Mouse (Mus musculus): ENCODE results near the gene Tgfbr1. TPM values are rescaled to one million over a fixed set of nuclear protein-coding genes. Genes with fewer than 3 reads are reported as not detected.

Tgfbr1 gene
- total RNA-seq, 1 experiment = 31.7 TPM

- Histone ChIP-seq H3K4me3 (ENCODE audit: insufficient read depth in 1 of 2, low read depth in 1 of 2, low read length in 2 of 2, poor library complexity in 1 of 2, severe bottlenecking in 1 of 2) (peak overlapping the region in 1 of 2 experiments; percentile 89; a peak in 1 of 4 replicates), H3K9me3 (ENCODE audit: control insufficient read depth, insufficient read depth, low read depth, low read length) (no peaks in the 10 kb centered on the region), H3K4me1 (ENCODE audit: control insufficient read depth in 2 of 2, insufficient read depth in 2 of 2, low read length in 2 of 2, poor library complexity in 1 of 2) (peaks cover 0 to 2% of the 10 kb centered on the region in 2 experiments; a peak in 1 of 4 replicates), H3K27ac (ENCODE audit: insufficient read depth, low read depth, low read length, poor library complexity, severe bottlenecking) (no peak overlapping the region), H3K36me3 (ENCODE audit: control insufficient read depth, insufficient read depth, low read length, poor library complexity, severe bottlenecking) (no peaks in the 10 kb centered on the region), H3K9ac (ENCODE audit: insufficient read depth, low read depth, low read length, poor library complexity, severe bottlenecking) (no peak overlapping the region)
- DNase-seq (ENCODE audit: low read depth, low spot score) = no peak
- TF ChIP-seq ZNF384 (IDR thresholded peaks at IDR 0.05; ENCODE audit: low read depth, low read length) (no peak), MAFK (IDR thresholded peaks at IDR 0.05; ENCODE audit: insufficient read depth, low read depth, low read length) (no peak), CHD2 (IDR thresholded peaks at IDR 0.05; ENCODE audit: low read depth, low read length) (no peak), HCFC1 (IDR thresholded peaks at IDR 0.05; ENCODE audit: borderline replicate concordance, insufficient read depth, low read length) (no peak), ZC3H11A (IDR thresholded peaks at IDR 0.05; ENCODE audit: borderline replicate concordance, low read depth, low read length) (no peak)
- in situ Hi-C loops (cut with MboI; ENCODE audit: low sequenced_read_pairs in 2 of 2, unreplicated experiment in 2 of 2) = no loop called here
Observed at GRCm38 (mm10) chr4:47354304-47354703, 1.3 kb downstream of the Tgfbr1 start.

- TF ChIP-seq CHD2 (IDR thresholded peaks at IDR 0.05; ENCODE audit: low read depth, low read length) = no peak
- TF ChIP-seq ZNF384 (IDR thresholded peaks at IDR 0.05; ENCODE audit: low read depth, low read length) = no peak
- TF ChIP-seq HCFC1 (IDR thresholded peaks at IDR 0.05; ENCODE audit: borderline replicate concordance, insufficient read depth, low read length) = no peak
- in situ Hi-C loops (cut with MboI; ENCODE audit: low sequenced_read_pairs in 2 of 2, unreplicated experiment in 2 of 2) = no loop called here
- no peak for DNase-seq (ENCODE audit: low read depth, low spot score)
- H3K4me3 ChIP-seq (ENCODE audit: insufficient read depth in 1 of 2, low read depth in 1 of 2, low read length in 2 of 2, poor library complexity in 1 of 2, severe bottlenecking in 1 of 2) = no peak overlapping the region
- no peak overlapping the region for H3K9ac ChIP-seq (ENCODE audit: insufficient read depth, low read depth, low read length, poor library complexity, severe bottlenecking)
- H3K4me1 ChIP-seq (ENCODE audit: control insufficient read depth in 2 of 2, insufficient read depth in 2 of 2, low read length in 2 of 2, poor library complexity in 1 of 2) = no peaks in the 10 kb centered on the region
- H3K36me3 ChIP-seq (ENCODE audit: control insufficient read depth, insufficient read depth, low read length, poor library complexity, severe bottlenecking) = no peaks in the 10 kb centered on the region
- H3K27ac ChIP-seq (ENCODE audit: insufficient read depth, low read depth, low read length, poor library complexity, severe bottlenecking) = no peak overlapping the region
- no peaks in the 10 kb centered on the region for H3K9me3 ChIP-seq (ENCODE audit: control insufficient read depth, insufficient read depth, low read depth, low read length)
Observed at GRCm38 (mm10) chr4:47362662-47363061, 9.6 kb downstream of the Tgfbr1 start.

GRCm38 (mm10) chr4:47363134-47363533 is 10.1 kb downstream of the Tgfbr1 start:
- Histone ChIP-seq H3K27ac (ENCODE audit: insufficient read depth, low read depth, low read length, poor library complexity, severe bottlenecking) (no peak overlapping the region), H3K4me1 (ENCODE audit: control insufficient read depth in 2 of 2, insufficient read depth in 2 of 2, low read length in 2 of 2, poor library complexity in 1 of 2) (no peaks in the 10 kb centered on the region), H3K9ac (ENCODE audit: insufficient read depth, low read depth, low read length, poor library complexity, severe bottlenecking) (no peak overlapping the region), H3K9me3 (ENCODE audit: control insufficient read depth, insufficient read depth, low read depth, low read length) (no peaks in the 10 kb centered on the region), H3K36me3 (ENCODE audit: control insufficient read depth, insufficient read depth, low read length, poor library complexity, severe bottlenecking) (no peaks in the 10 kb centered on the region), H3K4me3 (ENCODE audit: insufficient read depth in 1 of 2, low read depth in 1 of 2, low read length in 2 of 2, poor library complexity in 1 of 2, severe bottlenecking in 1 of 2) (no peak overlapping the region)
- in situ Hi-C loops (cut with MboI; ENCODE audit: low sequenced_read_pairs in 2 of 2, unreplicated experiment in 2 of 2) = no loop called here
- TF ChIP-seq HCFC1 (IDR thresholded peaks at IDR 0.05; ENCODE audit: borderline replicate concordance, insufficient read depth, low read length) (no peak), ZC3H11A (IDR thresholded peaks at IDR 0.05; ENCODE audit: borderline replicate concordance, low read depth, low read length) (no peak), MAFK (IDR thresholded peaks at IDR 0.05; ENCODE audit: insufficient read depth, low read depth, low read length) (no peak), ZNF384 (IDR thresholded peaks at IDR 0.05; ENCODE audit: low read depth, low read length) (no peak), CHD2 (IDR thresholded peaks at IDR 0.05; ENCODE audit: low read depth, low read length) (no peak)
- DNase-seq (ENCODE audit: low read depth, low spot score) = no peak

GRCm38 (mm10) chr4:47368717-47369116 is 15.7 kb downstream of the Tgfbr1 start:
- TF ChIP-seq MAFK (IDR thresholded peaks at IDR 0.05; ENCODE audit: insufficient read depth, low read depth, low read length) = no peak
- no peak for TF ChIP-seq ZNF384 (IDR thresholded peaks at IDR 0.05; ENCODE audit: low read depth, low read length)
- TF ChIP-seq ZC3H11A (IDR thresholded peaks at IDR 0.05; ENCODE audit: borderline replicate concordance, low read depth, low read length) = no peak
- TF ChIP-seq HCFC1 (IDR thresholded peaks at IDR 0.05; ENCODE audit: borderline replicate concordance, insufficient read depth, low read length) = no peak
- TF ChIP-seq CHD2 (IDR thresholded peaks at IDR 0.05; ENCODE audit: low read depth, low read length) = no peak
- Histone ChIP-seq H3K36me3 (ENCODE audit: control insufficient read depth, insufficient read depth, low read length, poor library complexity, severe bottlenecking) (no peaks in the 10 kb centered on the region), H3K27ac (ENCODE audit: insufficient read depth, low read depth, low read length, poor library complexity, severe bottlenecking) (no peak overlapping the region), H3K9me3 (ENCODE audit: control insufficient read depth, insufficient read depth, low read depth, low read length) (no peaks in the 10 kb centered on the region), H3K4me1 (ENCODE audit: control insufficient read depth in 2 of 2, insufficient read depth in 2 of 2, low read length in 2 of 2, poor library complexity in 1 of 2) (no peaks in the 10 kb centered on the region), H3K4me3 (ENCODE audit: insufficient read depth in 1 of 2, low read depth in 1 of 2, low read length in 2 of 2, poor library complexity in 1 of 2, severe bottlenecking in 1 of 2) (no peak overlapping the region), H3K9ac (ENCODE audit: insufficient read depth, low read depth, low read length, poor library complexity, severe bottlenecking) (no peak overlapping the region)
- no peak for DNase-seq (ENCODE audit: low read depth, low spot score)
- in situ Hi-C loops (cut with MboI; ENCODE audit: low sequenced_read_pairs in 2 of 2, unreplicated experiment in 2 of 2) = no loop called here

GRCm38 (mm10) chr4:47378716-47379115 is 25.7 kb downstream of the Tgfbr1 start:
- H3K36me3 ChIP-seq (ENCODE audit: control insufficient read depth, insufficient read depth, low read length, poor library complexity, severe bottlenecking) = no peaks in the 10 kb centered on the region
- no peak overlapping the region for H3K4me3 ChIP-seq (ENCODE audit: insufficient read depth in 1 of 2, low read depth in 1 of 2, low read length in 2 of 2, poor library complexity in 1 of 2, severe bottlenecking in 1 of 2)
- in situ Hi-C loops (cut with MboI; ENCODE audit: low sequenced_read_pairs in 2 of 2, unreplicated experiment in 2 of 2) = no loop called here
- no peak overlapping the region for H3K9ac ChIP-seq (ENCODE audit: insufficient read depth, low read depth, low read length, poor library complexity, severe bottlenecking)
- H3K4me1 ChIP-seq (ENCODE audit: control insufficient read depth in 2 of 2, insufficient read depth in 2 of 2, low read length in 2 of 2, poor library complexity in 1 of 2) = no peaks in the 10 kb centered on the region
- TF ChIP-seq MAFK (IDR thresholded peaks at IDR 0.05; ENCODE audit: insufficient read depth, low read depth, low read length) (no peak), CHD2 (IDR thresholded peaks at IDR 0.05; ENCODE audit: low read depth, low read length) (no peak), ZC3H11A (IDR thresholded peaks at IDR 0.05; ENCODE audit: borderline replicate concordance, low read depth, low read length) (no peak), ZNF384 (IDR thresholded peaks at IDR 0.05; ENCODE audit: low read depth, low read length) (no peak), HCFC1 (IDR thresholded peaks at IDR 0.05; ENCODE audit: borderline replicate concordance, insufficient read depth, low read length) (no peak)
- no peak for DNase-seq (ENCODE audit: low read depth, low spot score)
- no peak overlapping the region for H3K27ac ChIP-seq (ENCODE audit: insufficient read depth, low read depth, low read length, poor library complexity, severe bottlenecking)
- no peaks in the 10 kb centered on the region for H3K9me3 ChIP-seq (ENCODE audit: control insufficient read depth, insufficient read depth, low read depth, low read length)
